Mouse (Mus musculus) G1E (cell line): Measurements from ENCODE around the gene Cfap99.

Experiments
- CTCF ChIP-seq: IDR thresholded peaks from 2 replicates; pipeline ENCODE4 v1.5.1; 2012; ENCODE audit warnings: low read depth, low read length, inconsistent platforms, mixed read lengths
- GATA1 ChIP-seq: IDR thresholded peaks from 2 replicates; pipeline ENCODE4 v1.6.1; 2012; ENCODE audit warnings: borderline replicate concordance, low read length, inconsistent platforms, mixed read lengths
- POLR2AphosphoS5 ChIP-seq: IDR thresholded peaks from 2 replicates; pipeline ENCODE4 v1.6.1; 2012; ENCODE audit warnings: low read depth, low read length, inconsistent platforms; ENCODE audit not compliant: insufficient replicate concordance
- TAL1 ChIP-seq: conservative IDR thresholded peaks from 2 replicates; pipeline ENCODE4 v1.6.1; 2012; ENCODE audit warnings: low read depth, low read length, inconsistent platforms, mixed read lengths

DNA sequence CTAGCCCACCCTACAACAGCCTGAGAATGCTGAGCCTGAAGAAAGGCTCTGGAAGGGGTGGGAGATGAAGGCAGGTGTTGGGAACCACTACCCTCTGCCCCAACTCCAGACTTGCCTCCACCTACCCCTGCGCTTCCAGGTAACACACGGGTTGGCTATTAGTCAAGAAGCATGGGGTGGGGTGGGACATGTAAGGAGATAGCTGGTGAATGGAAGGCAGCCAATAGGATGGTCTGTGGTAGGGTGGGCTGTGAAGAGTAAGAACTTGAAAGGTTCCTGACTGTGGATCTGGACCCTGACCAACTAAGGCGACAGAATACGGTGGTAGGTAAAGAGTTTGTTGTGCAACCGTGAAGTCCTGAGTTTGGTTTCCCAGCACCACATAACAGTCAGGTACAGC lies 5.0 kb upstream of the Cfap99 start:
- TF ChIP-seq CTCF (no peak), POLR2AphosphoS5 (no peak), GATA1 (no peak), TAL1 (no peak)
